Mouse (Mus musculus) heart, embryonic 10.5 days (tissue): Measurements from ENCODE around the gene Fgf3. TPM values are rescaled to one million over a fixed set of nuclear protein-coding genes. Genes with fewer than 3 reads are reported as not detected.

Experiments used
- DNase-seq: peaks from one replicate; pipeline ENCODE4 v3.0.0-alpha.2; 2017; ENCODE audit warnings: low spot score
- H3K27ac ChIP-seq: fragments of 300-500 bp; sonication (generic); 2 replicates; pipeline ENCODE4 v1.5.1; 2016; ENCODE audit warnings: mild to moderate bottlenecking
- H3K27me3 ChIP-seq: fragments of 300-500 bp; sonication (generic); 2 replicates; pipeline ENCODE4 v1.6.1; 2016; ENCODE audit warnings: mild to moderate bottlenecking; ENCODE audit not compliant: poor library complexity, insufficient read depth, severe bottlenecking
- H3K36me3 ChIP-seq: fragments of 300-500 bp; sonication (generic); 2 replicates; pipeline ENCODE4 v1.6.1; 2016; ENCODE audit warnings: mild to moderate bottlenecking, moderate library complexity
- H3K4me1 ChIP-seq: fragments of 300-500 bp; sonication (generic); 2 replicates; pipeline ENCODE4 v1.6.1; 2016; ENCODE audit warnings: mild to moderate bottlenecking
- H3K4me3 ChIP-seq: fragments of 300-500 bp; sonication (generic); 2 replicates; pipeline ENCODE4 v1.5.1; 2016; ENCODE audit warnings: mild to moderate bottlenecking, moderate library complexity
- H3K9me3 ChIP-seq: fragments of 300-500 bp; sonication (generic); 2 replicates; pipeline ENCODE4 v1.6.1; 2016; ENCODE audit warnings: mild to moderate bottlenecking, moderate library complexity
- WGBS: fragments of 180-500 bp; shearing (Covaris S2); methylation state at CpG from one replicate; pipeline ENCODE4 v1.1.7; 2016; 5-methylcytosine and 5-hydroxymethylcytosine counted together
- polyA plus RNA-seq: library from polyadenylated mRNA; unstranded; fragments of >200 nt; fragmentation: Nextera tagmentation; extraction: Ambion mirVana; gene quantifications from 2 replicates; pipeline ENCODE4 v1.2.1, GENCODE M21; 2016

Gene Fgf3
- polyA plus RNA-seq, 1 experiment from 2014 or later, result 0.88 TPM

DNA sequence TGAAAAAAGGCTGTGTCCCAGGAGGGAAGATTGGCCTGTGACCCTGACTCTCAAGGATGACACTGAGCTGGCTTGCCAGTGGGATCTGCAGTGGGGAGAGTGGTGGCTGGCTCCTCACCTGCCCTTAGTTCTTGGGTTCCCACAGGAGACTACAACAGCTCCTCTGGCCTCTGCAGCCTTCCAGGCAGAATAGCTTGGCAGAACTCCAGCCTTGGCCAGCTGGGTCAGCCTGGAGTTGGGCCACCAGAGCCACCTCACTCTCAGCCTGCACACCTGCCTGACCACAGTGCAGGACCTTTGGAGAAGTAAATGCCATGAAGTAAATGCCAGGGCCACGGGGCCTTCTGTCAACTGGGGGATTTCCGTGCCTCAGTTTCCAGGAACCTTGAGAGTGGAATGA is 13.9 kb upstream of the Fgf3 start:
- Histone ChIP-seq H3K4me1 (0 out of 2 replicates have a peak, but pooled peaks cover 4% of the 10 kb centered on the region), H3K4me3 (no peak overlapping the region), H3K27me3 (peaks cover 65% of the 10 kb centered on the region), H3K9me3 (no peaks in the 10 kb centered on the region), H3K27ac (no peak overlapping the region), H3K36me3 (no peaks in the 10 kb centered on the region)
- DNase-seq, result no peak
- WGBS, result 89% methylated on average over 2 of the region's 2 CpGs

DNA sequence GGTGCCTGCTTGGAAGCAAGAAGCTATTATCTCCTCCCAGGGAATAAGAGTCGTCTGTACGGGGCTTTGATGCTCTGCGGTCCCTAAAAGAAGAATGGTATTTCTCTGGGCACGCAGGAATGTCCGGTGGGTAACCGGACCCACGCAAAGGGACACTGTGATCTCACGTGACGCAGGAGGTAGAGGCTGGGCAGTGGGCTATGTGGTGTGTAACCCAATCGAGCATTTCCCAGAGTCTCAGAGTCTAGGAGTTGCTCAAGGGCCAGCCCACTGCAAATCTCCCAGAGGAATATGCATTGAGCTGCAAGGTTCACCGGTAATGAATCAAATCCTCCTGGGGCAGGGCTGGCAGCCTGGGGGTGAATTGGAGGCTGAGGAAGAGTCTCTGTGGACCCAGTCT is 9.5 kb upstream of the Fgf3 start:
- WGBS, result 69% methylated on average over 11 of the region's 11 CpGs
- Histone ChIP-seq H3K9me3 (no peaks in the 10 kb centered on the region), H3K27ac (no peak overlapping the region), H3K4me3 (no peak overlapping the region), H3K27me3 (peaks cover 87% of the 10 kb centered on the region), H3K4me1 (0 out of 2 replicates have a peak, but pooled peaks cover 3% of the 10 kb centered on the region), H3K36me3 (no peaks in the 10 kb centered on the region)
- DNase-seq, result no peak

DNA sequence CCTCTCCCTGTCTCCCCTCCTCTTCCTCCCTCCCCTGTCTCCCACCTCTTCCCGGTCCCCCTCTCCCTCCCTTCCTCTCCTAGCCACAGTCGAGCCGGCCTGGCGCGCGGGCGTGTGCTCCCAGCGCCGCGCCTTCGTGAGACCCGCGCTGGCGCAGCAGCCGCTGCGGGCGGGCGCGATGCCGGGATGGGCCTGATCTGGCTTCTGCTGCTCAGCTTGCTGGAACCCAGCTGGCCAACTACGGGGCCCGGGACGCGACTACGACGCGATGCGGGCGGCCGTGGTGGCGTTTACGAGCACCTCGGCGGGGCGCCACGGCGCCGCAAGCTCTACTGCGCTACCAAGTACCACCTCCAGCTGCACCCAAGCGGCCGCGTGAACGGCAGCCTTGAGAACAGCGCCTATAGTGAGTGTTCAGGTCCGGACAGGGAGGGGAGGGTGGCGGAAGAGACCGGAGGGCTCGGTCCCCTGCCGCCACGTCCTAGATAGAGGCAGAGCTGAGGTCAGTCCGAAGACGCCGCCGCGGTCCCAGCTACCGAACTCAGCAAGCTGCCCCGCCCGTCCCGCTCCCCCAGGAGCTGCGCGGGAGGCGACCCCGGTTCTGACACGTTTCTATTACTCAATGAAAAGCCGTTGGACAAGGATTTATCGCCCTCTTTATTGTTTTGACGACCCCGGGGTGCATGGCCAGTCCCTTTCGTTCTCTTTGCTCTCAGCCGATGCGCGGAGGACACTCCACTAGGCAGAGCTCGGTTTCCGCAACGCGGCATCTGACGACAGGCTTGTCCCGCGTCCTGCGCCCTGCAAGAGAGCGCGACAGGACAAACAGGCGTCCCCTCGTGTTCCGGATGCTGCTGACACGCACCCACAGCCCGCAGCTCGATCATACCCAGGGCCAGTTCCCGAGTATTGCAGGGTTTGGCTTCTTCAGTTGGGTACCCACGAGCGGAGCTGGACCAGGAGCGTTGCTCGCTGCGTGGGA is 930 bp downstream of the Fgf3 start:
- Histone ChIP-seq H3K9me3 (no peaks in the 10 kb centered on the region), H3K4me1 (peaks cover 22% of the 10 kb centered on the region), H3K36me3 (no peaks in the 10 kb centered on the region), H3K27ac (no peak overlapping the region), H3K4me3 (peak overlapping the region; percentile 56), H3K27me3 (peaks cover 98% of the 10 kb centered on the region)
- WGBS, result under 1% methylated on average over 94 of the region's 94 CpGs
- DNase-seq, result no peak

DNA sequence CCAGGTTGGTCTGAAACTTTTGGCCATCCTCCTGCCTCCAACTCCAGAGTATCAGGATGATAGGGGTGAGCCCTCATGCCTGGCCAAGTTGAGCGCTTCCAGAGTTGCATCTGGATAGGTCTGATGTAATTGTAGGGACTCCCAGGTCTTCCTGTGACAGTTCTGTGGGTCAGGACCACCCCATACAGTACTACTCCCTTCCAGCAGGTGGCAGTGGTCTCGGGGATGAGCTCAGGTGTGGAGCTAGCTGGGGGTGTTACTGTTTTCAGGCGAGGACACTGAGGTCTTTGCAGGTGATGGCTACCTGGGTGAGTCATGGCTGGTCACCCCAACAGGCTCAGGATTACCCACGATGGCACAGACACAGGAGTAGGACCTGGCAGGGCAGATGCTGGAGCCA is 8.3 kb downstream of the Fgf3 start:
- Histone ChIP-seq H3K4me3 (no peak overlapping the region), H3K4me1 (no peaks in the 10 kb centered on the region), H3K36me3 (no peaks in the 10 kb centered on the region), H3K9me3 (no peaks in the 10 kb centered on the region), H3K27ac (no peak overlapping the region), H3K27me3 (peaks cover 71% of the 10 kb centered on the region)
- WGBS, result 14% methylated on average over 4 of the region's 4 CpGs
- DNase-seq, result no peak

DNA sequence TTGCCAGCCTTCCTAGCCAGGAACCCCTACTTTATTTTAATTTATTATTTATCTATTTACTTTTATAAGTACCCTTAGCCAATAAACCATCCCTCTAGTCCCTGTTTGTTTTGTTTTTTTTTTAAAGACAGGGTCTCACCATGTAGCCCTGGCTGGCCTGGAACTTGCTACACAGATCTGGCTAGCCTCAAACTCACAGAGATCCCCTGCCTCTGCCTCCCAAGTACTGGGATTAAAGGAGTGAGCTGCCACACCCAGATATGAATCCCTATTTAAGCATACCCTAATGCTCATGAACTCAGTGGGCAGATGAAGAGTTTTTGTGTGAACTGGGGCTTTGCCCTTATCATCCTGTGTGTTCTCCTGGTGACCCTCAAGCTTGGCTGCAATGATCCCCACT is 9.2 kb downstream of the Fgf3 start, which contains the start of gene Fgf4:
Gene Fgf4 (plus strand): TSS at position 301 of the 400 bp plus-strand sequence.
- Histone ChIP-seq H3K4me1 (no peaks in the 10 kb centered on the region), H3K9me3 (no peaks in the 10 kb centered on the region), H3K27me3 (peaks cover 65% of the 10 kb centered on the region), H3K27ac (no peak within 1 kb of the TSS), H3K4me3 (no peak within 1 kb of the TSS), H3K36me3 (no peaks in the 10 kb centered on the region)
- no peak for DNase-seq

DNA sequence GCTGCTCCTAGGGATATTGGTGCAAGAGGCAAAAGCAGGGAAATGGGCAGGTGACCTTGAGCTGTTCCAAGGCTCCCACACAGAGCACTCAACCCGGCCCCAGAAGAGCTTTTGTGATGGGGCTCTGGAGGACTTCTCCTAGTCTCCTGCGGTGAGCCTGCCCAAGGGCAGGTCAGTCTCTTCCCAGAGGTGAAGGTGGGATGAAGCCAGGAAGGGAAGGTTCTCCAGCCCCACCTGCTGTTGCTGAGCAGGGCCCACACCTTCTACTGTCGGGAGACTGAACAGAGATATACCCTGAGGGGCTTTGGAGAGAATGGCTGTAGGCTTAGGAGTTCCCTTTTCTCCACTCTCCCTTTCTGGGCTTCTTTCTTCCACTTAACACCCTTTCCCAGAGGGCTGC is 13.4 kb downstream of the Fgf3 start:
- WGBS, result 42% methylated on average over 3 of the region's 3 CpGs

DNA sequence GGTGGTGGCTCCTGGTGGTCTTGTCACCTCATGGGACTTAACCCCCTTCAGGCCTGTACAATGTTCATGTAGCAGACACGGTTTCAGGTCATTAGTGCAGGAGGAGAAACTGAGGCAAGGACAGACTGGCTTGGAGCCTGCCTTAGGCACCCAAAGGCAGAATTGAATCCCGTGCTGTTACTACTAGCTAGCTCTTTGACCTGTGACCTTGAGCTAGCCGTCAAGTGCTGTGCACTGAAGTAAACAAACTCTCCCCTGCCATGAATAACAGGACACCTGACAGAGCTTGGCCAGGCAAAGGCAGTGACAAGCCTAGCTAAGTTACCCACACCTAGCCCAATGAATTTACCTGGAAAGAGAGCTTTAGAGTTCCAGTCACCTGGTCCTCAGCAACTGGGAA is 17.1 kb downstream of the Fgf3 start:
- Histone ChIP-seq H3K27ac (no peak overlapping the region), H3K4me1 (no peaks in the 10 kb centered on the region), H3K27me3 (peaks cover 66% of the 10 kb centered on the region), H3K9me3 (no peaks in the 10 kb centered on the region), H3K36me3 (no peaks in the 10 kb centered on the region), H3K4me3 (no peak overlapping the region)
- DNase-seq, result no peak
- 44% methylated on average over 3 of the region's 3 CpGs for WGBS

More for the DNA sequence above, 13.4 kb downstream of the Fgf3 start:
- Histone ChIP-seq H3K9me3 (no peaks in the 10 kb centered on the region), H3K27ac (no peak overlapping the region), H3K4me3 (no peak overlapping the region), H3K4me1 (no peaks in the 10 kb centered on the region), H3K36me3 (no peaks in the 10 kb centered on the region), H3K27me3 (peaks cover 50% of the 10 kb centered on the region; the same call in 1 of the 2 replicates)
- DNase-seq, result no peak

DNA sequence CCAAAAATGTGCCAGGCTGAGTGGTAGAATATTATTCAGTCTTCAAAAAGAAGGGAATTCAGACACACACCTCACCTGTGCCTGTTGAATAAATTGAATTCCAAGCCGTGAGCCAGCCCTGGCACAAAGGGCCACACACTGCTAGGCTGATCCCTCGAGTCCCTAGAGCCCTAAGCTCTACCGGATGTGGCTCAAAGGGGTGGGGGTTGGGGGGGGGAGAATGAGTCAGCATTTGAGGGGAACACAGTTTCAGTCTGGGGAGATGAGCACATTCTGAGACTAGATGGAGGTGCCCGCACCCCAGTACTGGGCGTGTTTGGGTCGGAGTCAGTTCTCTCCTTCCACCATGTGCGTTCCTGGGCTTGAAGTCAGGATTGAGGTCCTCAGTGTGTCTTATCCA is 19.3 kb downstream of the Fgf3 start:
- 90% methylated on average over 7 of the region's 7 CpGs for WGBS
- no peak for DNase-seq
- H3K27ac ChIP-seq, result no peak overlapping the region
- H3K36me3 ChIP-seq, result no peaks in the 10 kb centered on the region
- H3K4me3 ChIP-seq, result no peak overlapping the region
- H3K27me3 ChIP-seq, result peaks cover 81% of the 10 kb centered on the region
- no peaks in the 10 kb centered on the region for H3K9me3 ChIP-seq
- peaks cover 14% of the 10 kb centered on the region for H3K4me1 ChIP-seq

DNA sequence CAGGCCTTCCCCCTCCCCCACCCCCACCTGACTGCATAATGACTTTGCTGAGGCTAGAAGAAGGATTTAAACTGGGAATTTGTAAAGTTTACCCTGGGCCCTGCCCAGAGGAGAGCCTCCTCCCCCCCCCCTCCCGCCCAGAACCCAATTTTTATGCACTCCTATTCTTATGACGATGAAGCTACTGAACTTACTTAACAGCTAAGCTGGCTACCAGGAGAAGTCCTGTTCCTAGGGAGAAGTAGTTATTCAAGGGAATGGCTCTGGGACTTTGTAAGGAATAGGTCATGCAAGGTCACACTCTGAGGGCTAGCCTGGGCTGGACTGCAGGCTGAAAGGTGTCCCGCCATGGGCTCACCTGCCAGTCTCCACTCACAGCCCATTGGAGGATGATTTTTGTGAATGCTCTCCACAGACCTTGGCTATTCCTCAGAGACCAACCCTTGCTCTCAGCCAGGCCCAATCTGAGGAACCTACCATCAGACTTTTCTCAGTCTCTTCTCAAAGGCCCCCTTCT is 20.0 kb downstream of the Fgf3 start:
- WGBS, result 70% methylated on average over 3 of the region's 3 CpGs
- DNase-seq, result no peak
- H3K27ac ChIP-seq, result no peak overlapping the region
- peaks cover 88% of the 10 kb centered on the region for H3K27me3 ChIP-seq
- no peaks in the 10 kb centered on the region for H3K9me3 ChIP-seq
- H3K4me3 ChIP-seq, result no peak overlapping the region
- no peaks in the 10 kb centered on the region for H3K36me3 ChIP-seq
- peaks cover 14% of the 10 kb centered on the region for H3K4me1 ChIP-seq

DNA sequence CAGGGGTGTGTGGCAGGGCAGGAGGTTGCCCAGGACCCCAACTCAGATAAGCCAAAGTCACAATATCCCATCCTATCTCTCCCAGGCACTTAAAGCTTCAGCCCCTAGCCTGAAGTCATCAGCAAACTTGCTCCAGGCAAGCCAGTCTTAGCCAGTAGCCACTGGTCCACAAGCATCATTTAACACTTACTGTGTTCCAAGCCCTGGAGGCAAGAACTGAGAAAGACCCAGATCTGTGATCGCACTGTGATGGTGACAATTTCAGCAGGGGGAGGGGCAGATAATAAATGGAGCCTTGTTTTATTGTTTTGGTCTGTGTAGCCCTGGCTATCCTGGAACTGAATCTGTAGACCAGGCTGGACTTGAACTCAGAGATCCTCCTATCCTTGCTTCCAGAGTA is 20.8 kb downstream of the Fgf3 start:
- Histone ChIP-seq H3K4me1 (peaks cover 14% of the 10 kb centered on the region), H3K36me3 (no peaks in the 10 kb centered on the region), H3K27ac (no peak overlapping the region), H3K4me3 (no peak overlapping the region), H3K27me3 (peaks cover 93% of the 10 kb centered on the region), H3K9me3 (no peaks in the 10 kb centered on the region)
- DNase-seq, result no peak
- WGBS, result 91% methylated on average over 1 of the region's 1 CpGs

DNA sequence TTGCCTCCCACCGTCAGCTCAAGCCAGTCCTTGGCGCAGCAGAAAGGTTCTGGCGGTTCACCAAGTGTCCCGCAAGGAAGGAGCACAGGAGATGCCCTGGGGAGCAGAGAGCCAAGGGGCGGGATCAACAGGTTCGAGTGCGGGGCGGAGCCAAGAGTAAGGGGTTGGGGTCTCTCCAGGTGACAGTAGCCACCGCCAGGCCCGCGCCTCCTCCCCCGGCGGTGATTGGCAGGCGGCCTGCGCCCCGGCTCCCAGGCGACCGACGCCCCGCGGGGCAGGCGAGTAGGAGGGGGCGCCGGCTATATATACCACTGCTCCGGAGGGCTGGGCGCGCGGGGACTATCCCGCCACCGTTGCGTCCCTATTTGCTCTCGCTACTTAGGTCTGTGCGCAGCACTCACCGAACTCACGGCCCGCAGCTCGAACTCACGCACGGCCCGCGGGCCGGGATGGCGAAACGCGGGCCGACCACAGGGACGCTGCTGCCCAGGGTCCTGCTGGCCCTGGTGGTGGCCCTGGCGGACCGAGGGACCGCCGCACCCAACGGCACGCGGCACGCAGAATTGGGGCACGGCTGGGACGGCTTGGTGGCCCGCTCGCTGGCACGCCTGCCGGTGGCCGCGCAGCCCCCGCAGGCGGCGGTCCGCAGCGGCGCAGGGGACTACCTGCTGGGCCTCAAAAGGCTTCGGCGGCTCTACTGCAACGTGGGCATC is 23.3 kb downstream of the Fgf3 start:
- Histone ChIP-seq H3K4me3 (peak overlapping the region; percentile 50), H3K27me3 (peaks cover 98% of the 10 kb centered on the region), H3K4me1 (peaks cover 14% of the 10 kb centered on the region), H3K36me3 (no peaks in the 10 kb centered on the region), H3K9me3 (no peaks in the 10 kb centered on the region), H3K27ac (peak overlapping the region; percentile 25)
- 2% methylated on average over 69 of the region's 72 CpGs for WGBS
- no peak for DNase-seq

DNA sequence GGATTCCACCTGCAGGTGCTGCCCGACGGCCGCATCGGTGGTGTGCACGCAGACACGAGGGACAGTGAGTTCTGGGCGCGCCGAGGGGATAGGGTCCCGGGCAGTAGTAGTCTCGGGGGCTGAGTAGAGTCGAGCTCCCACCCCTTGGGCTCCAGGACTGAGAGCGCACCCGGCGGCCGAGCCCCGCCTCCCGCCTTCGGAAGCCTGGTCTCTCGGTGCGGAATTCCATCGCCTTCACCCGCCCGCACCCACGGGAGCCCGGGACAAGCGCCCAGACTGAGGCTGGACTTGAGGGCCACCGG is 23.8 kb downstream of the Fgf3 start:
- WGBS, result under 1% methylated on average over 28 of the region's 28 CpGs
- Histone ChIP-seq H3K27ac (no peak overlapping the region), H3K27me3 (peaks cover 98% of the 10 kb centered on the region), H3K4me3 (peak overlapping the region; percentile 50), H3K9me3 (no peaks in the 10 kb centered on the region), H3K36me3 (no peaks in the 10 kb centered on the region), H3K4me1 (peaks cover 14% of the 10 kb centered on the region)
- no peak for DNase-seq

DNA sequence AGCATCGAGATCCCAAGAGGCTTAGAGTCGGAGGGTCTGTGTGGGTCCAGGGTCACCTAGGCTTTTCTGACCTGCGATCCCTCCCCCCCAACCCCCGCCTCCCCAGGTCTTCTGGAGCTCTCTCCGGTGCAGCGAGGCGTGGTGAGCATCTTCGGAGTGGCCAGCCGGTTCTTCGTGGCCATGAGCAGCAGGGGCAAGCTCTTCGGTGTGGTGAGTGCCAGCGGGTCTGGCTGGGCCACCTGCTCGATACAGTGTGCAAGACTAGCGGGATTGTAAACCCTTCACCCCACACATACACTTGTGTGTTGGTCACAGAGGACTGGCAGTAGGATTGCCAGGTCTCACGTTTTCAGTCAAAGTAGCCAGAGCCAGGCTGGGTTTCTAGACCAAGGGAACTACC is 24.2 kb downstream of the Fgf3 start:
- peaks cover 98% of the 10 kb centered on the region for H3K27me3 ChIP-seq
- WGBS, result 1% methylated on average over 15 of the region's 15 CpGs
- H3K36me3 ChIP-seq, result no peaks in the 10 kb centered on the region

More for the DNA sequence above, 24.2 kb downstream of the Fgf3 start:
- H3K27ac ChIP-seq, result no peak overlapping the region
- DNase-seq, result no peak
- peak overlapping the region; percentile 50 for H3K4me3 ChIP-seq
- H3K9me3 ChIP-seq, result no peaks in the 10 kb centered on the region
- H3K4me1 ChIP-seq, result peaks cover 14% of the 10 kb centered on the region
